Mouse (Mus musculus) c-Kit-negative CD71-positive TER-119-positive erythroid progenitor cells, embryonic 14.5 days (primary cell): Measurements from ENCODE around the gene Pcna.
A peak's percentile ranks its signal among the peaks of the same experiment; 100 is the strongest.

Experiments
- DNase-seq: peaks from one replicate; pipeline ENCODE4 v3.0.0-alpha.2; 2013; ENCODE audit warnings: low read depth, low spot score

Gene Pcna

DNA sequence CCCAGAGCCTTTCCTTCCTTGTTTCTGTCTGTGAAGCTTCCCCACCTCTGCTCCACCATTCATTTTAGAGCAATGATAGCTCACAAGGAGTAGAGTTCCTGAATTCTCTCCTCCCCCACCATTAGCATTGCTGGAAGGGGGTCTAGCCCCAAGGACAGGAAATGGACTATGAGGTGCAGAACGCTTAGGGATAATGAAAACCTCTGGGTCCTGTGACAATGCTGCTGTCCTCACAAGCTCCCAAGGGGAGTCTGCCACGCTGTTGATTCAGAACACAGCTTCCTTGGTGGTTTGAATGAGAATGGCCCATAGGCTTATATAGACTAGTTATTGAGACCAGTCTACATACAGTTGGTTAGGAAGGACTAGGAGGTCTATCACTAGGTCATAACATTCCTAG is 17.8 kb downstream of the Pcna start:
- no peak for DNase-seq

DNA sequence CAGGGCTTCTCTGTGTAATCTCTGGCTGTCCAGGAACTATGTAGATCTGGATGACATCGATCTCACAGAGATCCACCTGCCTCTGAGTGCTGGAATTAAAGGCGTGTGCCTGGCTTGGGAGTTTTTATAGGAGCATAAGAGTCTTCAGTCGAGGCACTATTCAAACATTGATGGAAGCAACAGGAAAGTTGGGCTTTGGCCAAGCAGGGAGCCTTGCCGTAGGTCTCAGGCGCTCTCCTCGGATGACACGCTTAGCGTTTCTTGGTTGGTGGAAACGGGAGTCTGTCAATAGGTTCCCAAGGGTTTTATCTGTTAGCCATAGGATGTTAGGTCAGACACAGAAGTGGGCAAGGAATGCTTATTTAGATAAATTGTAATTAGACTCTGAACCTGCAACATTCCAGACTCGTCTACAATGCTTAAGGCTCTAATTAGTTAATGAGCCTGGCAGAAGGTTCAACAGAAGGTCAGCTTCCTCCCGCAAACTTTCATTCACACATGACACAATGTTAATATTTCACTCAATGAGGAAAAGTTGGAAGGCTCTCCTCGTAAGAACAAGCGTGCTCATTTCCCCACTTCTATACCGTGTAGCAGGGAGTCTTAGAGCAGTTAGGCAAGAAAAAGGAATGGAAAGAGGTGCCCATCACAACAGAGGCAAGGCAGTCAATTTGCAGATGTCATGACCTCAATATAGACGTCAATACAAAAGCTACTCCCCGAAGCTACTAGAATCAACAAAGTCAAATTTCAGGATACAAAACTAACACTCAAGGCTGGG is 18.9 kb downstream of the Pcna start:
- DNase-seq = no peak

DNA sequence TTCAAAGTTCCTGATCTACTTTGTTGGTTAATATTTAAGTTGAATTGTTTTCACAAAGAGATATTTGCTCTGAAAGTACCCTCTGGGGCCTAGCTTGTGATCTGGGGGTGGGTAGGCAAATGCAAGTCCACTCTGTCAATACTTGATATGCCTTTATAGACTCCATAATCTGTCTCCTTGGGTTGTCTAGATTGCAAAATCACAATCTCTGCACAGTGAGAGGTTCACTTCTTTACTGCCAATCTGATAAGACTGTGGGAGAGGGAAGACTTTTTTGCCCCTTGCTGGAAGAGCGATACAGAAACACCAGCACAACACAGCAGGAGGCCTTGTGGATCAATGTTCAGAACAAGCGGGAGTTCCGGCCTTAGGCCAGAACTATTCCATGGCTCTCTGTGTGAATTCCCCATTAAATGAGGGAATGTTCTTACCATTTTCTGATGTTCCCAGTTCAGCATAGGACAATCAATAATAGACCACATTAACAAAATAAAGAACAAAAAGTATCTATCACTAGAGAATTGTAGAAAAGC is 20.6 kb downstream of the Pcna start:
- DNase-seq = no peak

DNA sequence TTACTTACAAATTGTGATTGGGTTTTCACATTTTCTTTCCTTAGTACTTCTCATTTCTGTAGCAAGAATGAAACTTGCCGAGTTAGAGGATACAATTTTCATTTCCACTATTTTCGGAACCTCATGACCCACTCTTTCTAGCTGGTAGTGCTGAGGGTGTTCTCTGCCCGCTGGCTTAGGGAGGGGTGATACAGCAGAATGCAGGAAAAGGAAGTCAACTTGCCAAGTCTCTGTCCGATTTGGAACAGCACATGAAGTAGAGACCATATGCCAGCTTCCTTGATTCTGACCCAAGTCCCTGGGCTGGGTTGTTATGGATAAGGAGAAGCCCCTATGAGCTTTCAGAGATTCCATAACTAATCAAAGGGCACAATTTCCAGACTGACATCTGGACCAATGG is 28.8 kb downstream of the Pcna start:
- DNase-seq = no peak

DNA sequence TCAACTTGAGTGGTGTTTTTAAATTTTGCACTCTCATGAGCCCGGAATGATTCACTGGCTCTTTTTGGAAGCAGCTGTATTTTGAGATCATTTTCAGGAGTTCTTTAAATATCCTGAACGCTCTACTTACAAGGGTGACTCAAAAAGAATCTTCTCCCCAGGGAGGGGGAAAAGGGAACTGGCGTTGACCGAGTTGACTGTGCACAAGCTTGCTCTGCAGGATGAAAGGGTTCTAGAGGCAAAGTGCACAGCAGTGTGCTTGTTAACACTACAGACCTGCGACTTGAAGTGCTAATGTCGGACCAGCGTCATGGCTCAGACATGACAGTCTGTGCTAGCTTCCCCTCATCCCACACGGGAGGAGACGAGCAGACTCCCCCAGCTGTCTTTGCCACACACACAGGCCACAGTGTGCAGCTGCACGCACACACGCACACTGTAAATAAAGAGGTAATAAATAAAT is 31.5 kb downstream of the Pcna start:
- DNase-seq = no peak

DNA sequence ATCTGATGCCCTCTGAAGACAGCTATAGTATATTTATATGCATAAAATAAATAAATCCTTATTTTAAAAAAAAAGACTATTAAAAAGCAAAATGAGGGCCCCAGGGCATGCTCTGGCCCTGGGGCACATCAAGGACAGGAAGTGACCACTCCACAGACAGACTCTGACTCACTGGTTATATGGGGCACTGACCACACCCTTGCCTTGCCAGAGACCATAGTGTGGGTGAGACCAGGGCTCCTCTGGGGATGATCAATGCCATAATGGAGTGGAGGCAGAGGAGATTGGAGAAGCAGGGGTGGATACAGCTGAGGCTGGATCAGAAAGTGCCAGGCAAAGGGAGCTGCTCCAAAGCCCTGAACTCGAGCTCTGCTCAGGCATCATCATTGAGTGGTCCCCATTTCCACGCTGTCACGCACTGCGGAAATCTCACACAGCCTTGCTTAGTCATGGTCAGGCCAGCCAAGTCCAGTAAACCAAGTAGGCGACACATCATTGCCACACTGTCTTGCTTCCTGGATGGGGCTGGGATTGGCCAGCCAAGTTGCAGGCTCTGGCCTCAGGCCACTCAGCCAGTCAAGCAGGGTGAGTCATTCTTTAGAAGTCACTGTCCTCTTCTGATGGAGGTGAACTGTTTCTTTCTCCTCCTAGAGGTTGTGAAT is 41.0 kb downstream of the Pcna start:
- DNase-seq = no peak

DNA sequence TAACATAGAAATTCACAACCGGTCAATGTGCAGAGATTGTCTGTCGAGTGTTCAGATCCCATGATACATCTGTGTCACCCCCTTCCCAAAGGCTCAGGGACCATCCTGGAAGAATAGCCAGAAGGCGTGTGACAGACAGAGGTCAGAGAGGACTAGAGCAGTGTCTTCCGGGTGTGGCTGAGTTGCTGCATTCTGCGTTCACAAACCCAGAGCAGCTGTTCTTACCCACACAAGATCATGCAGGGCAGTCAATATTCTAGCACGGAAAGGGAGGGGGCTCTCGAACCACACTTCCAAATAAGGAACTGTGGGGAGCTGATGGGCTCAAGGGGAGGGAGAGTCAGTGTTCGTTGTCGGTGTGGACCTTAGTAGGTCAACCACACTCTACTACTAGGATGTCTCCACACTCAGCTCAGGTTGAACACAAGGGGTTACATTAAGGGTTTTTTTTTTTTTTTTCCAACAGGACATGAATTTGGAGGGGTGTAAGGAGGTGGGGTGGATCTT is 42.3 kb downstream of the Pcna start:
- DNase-seq = no peak

DNA sequence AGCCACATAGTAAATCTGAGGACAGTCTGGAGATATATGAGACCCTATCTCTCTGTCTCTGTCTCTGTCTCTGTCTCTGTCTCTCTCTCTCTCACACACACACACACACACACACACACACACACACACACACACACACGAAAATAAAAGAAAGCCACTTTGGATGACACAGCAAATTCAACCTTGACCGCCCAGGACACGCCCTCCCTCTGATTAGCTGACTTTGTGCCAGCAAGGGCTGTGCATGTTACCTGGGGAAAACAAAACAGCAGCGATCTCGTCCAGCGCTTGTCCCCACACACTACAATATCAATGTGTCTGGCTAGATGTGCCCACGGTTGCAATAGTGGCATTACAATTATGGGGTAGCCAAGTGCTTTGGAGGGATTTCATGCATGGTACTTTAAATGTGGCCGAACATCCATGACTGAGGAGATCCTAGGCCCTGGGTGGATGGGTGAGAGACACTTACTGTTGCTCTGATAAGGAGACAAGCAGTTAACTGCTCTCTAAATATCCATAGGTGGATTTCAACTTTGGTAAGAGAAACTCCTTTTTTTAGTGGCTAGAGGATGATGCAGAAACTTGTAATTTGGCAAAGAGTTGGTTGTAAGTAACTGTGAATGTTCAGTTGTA is 44.8 kb downstream of the Pcna start:
- DNase-seq = peak; percentile 17

DNA sequence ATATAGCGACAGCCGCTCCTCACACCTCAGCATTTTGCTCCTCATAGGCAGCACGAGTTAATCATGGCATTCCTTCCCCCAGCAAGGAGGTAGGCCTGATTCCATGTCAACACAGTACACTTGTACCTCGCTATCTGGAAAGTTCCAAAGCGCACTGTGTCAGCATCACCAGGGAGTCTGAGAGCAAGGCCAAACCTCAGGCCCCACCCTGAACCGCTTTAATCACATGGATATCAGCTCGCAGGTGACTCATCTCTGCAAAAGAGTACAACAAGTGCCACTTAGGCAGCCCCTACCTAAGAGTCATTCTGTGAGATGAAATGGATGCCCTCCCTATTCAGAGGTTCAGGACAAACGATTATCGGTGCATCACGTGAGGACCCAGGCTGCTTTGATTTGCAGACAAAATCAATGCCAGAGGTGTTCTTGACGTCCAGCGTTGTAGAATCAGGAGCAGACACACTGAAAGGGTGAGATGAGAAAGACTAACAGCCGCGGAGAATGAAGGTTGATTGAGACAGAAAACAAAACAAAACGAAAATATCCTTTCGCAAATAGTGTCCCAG is 46.7 kb downstream of the Pcna start:
- DNase-seq = no peak

DNA sequence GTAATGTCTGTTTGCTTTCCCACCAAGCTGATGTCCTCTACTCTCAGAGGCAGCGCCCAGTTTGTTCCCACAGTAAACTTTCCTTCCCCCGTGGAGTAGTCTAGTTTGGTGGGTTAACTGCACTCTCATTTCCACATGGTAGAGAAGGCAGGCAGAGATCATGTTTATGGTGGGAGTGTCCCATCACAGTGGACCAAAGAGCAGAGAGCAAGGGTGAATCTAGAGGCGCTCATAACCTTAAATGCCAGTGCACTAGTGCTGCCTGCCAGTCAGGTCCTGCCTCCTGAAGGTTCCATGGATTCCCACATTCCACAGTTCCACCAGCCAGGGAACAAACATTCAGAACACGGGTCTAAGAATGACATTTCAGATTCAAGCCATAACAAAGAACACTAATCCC is 47.6 kb downstream of the Pcna start:
- no peak for DNase-seq

DNA sequence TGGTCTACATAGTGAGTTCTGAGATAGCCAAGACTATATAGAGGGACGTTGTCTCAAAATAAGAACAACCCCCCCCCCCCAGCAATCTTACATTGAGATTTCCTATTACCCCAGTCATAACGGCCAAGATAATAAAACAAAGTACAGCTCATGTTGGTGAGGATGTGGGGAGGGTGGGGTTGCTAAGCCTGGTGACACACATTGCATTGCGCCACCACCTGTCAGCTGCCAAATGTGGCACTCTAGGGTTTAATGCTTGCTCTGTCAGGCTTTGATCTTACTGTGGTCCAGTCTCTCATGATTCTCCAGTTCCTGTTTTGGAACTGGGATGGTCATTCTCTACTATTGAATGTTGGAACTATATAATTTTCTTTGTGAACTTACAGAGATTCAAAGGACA is 49.3 kb downstream of the Pcna start:
- DNase-seq = no peak

DNA sequence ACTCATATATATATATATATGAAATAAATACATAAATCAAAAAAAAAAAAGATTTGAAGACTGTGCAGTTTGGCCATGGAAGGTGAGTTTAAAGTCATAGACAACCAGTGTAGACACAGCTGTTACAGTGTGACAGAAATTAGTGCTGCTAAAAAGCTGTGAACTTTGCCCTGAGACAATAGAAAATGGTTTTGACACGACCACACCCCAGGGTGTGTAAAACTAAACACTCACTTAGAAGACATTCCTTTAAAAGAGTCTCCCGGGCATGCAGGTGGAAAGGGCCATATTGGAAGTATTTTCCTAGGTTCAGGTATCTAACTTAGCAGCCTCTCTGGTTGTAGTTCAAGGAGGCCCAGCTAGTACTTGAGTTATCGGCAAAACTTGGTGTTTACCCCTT is 49.9 kb downstream of the Pcna start:
- no peak for DNase-seq
